25 mouse cellular contexts compared by ENCODE assay signal in the genomic region with DNA sequence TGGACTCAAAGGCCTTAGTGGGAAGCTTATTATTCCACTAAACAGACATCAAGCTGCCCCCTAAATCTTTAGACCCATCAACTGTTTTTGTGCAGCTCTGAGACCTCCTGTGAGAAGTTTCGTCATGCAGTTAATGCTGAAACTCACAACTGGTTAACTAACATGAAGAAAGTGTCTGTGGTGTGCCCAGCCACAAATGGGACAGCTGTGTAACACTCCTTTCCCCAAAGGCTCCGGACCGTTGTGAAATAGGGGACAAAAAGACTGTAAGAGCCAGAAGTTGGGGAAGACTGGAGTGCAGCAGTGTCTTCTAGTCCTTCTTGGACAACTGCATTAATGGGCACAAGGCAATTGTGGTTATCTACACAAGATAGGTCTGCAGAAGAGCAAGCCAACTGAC. TPM values are rescaled to one million over a fixed set of nuclear protein-coding genes. Genes with fewer than 3 reads are reported as not detected.
A peak's percentile ranks its signal among the peaks of the same experiment; 100 is the strongest.
DNase-seq lines count a peak whose midpoint lies in the region; ATAC-seq lines count a peak whose summit lies in the region.
"Had no signal": no experiment of that assay in that cellular context is flagged by ENCODE, and none has a peak within 500 bp of the region (broad histone marks: within the 10 kb centered on the region; RNA-seq: fewer than 3 reads in every experiment).

No protein-coding gene starts in this region.

- intact Hi-C loops in left cerebral cortex, postnatal 10 days (cut with DNase I), result loop anchor here (10.0 kb wide), 1 partner anchor 343 kb away; no protein-coding TSS in a partner anchor

- peak; percentile 68 for DNase-seq in 416B (ENCODE audit: low read depth)
- DNase-seq in adipocyte (ENCODE audit: low spot score), result peak; percentile 43
- no peak for DNase-seq in spleen, postnatal 14 days (ENCODE audit: low spot score in 2 of 2)
- DNase-seq in hindbrain, embryonic 11.5 days (ENCODE audit: low spot score), result no peak
- DNase-seq in left cerebral cortex, postnatal 10 days (ENCODE audit: extremely low spot score in 1 of 2, low spot score in 2 of 2), result no peak
- DNase-seq: adrenal gland, postnatal 10 days; cerebellum, adult 11-12 months; cerebellum, adult 8-10 months; cerebellum, postnatal 10 days; cerebellum, postnatal 36 days; gastrocnemius, adult 2 months; gastrocnemius, postnatal 14 days had no signal

- H3K4me3 ChIP-seq in hindbrain, embryonic 11.5 days (ENCODE audit: low read depth, low read length), result no peak overlapping the region
- H3K4me3 ChIP-seq: forebrain, embryonic 10.5 days; forebrain, embryonic 13.5 days; gastrocnemius, adult 2 months; hindbrain, embryonic 10.5 days had no signal

- H3K9ac ChIP-seq in hindbrain, embryonic 11.5 days (ENCODE audit: low read depth, low read length), result no peak overlapping the region
- H3K9ac ChIP-seq: forebrain, embryonic 13.5 days; hindbrain, embryonic 14.5 days had no signal

- peak; percentile 92 for ATAC-seq in granulocyte monocyte progenitor cell, adult 5-6 weeks (replicated peaks; ENCODE audit: poor library complexity, severe bottlenecking)
- peak; percentile 87 for ATAC-seq in megakaryocyte progenitor cell, adult 5-6 weeks (replicated peaks; ENCODE audit: poor library complexity)
- no peak for ATAC-seq in hindbrain, embryonic 11.5 days (ENCODE audit: low FRiP score)
- ATAC-seq: activated CD4-positive, CD25-positive, alpha-beta regulatory T cell, adult 4 months; CD4-positive, CD25-positive, alpha-beta regulatory T cell, adult 4 months; forebrain, embryonic 13.5 days; forebrain, embryonic 16.5 days; hindbrain, postnatal 0 days; inflammation-experienced regulatory T-cells, adult 6 months; intestine, embryonic 16.5 days had no signal

- H3K4me2 ChIP-seq in hindbrain, embryonic 11.5 days (replicated peaks; ENCODE audit: low read depth, low read length), result no peak overlapping the region
- H3K4me2 ChIP-seq: forebrain, embryonic 13.5 days; heart, embryonic 11.5 days; hindbrain, embryonic 14.5 days had no signal

- H3K27ac ChIP-seq in hindbrain, embryonic 11.5 days (ENCODE audit: low read depth, low read length), result no peak overlapping the region
- H3K27ac ChIP-seq: forebrain, embryonic 10.5 days; forebrain, embryonic 13.5 days; gastrocnemius, adult 2 months; hindbrain, embryonic 10.5 days; hindbrain, embryonic 14.5 days; hindbrain, postnatal 0 days had no signal

- H3K27me3 ChIP-seq in hindbrain, embryonic 11.5 days (ENCODE audit: control insufficient read depth, insufficient read depth, low read length), result no peaks in the 10 kb centered on the region
- H3K27me3 ChIP-seq: forebrain, embryonic 13.5 days had no signal

- H3K4me1 ChIP-seq in hindbrain, embryonic 11.5 days (replicated peaks; ENCODE audit: control insufficient read depth, insufficient read depth, low read length), result no peaks in the 10 kb centered on the region
- H3K4me1 ChIP-seq: hindbrain, embryonic 10.5 days had no signal

- H3K36me3 ChIP-seq in hindbrain, embryonic 11.5 days (ENCODE audit: control insufficient read depth, insufficient read depth, low read length), result no peaks in the 10 kb centered on the region

- WGBS in hindbrain, embryonic 11.5 days, result 95% methylated on average over 3 of the region's 3 CpGs

- H3K9me3 ChIP-seq in hindbrain, embryonic 11.5 days (ENCODE audit: control insufficient read depth, low read length), result no peaks in the 10 kb centered on the region
- H3K9me3 ChIP-seq: forebrain, embryonic 10.5 days; forebrain, embryonic 13.5 days; hindbrain, embryonic 10.5 days had no signal

RNA-seq across cellular contexts. Expression of a gene that starts 47.0 kb away (rescaled TPM):
- 11.9 and 16.4 TPM in 2 replicates for total RNA-seq in granulocyte monocyte progenitor cell, adult 5-6 weeks (2014; fragmentation: Nextera tagmentation)
- total RNA-seq in granulocyte monocyte progenitor cell, adult 5-6 weeks (2017), result 20.2 and 27.6 TPM in 2 replicates
- total RNA-seq in megakaryocyte progenitor cell, adult 5-6 weeks (2015), result 12.8 and 21.5 TPM in 2 replicates
- 19.1 and 25.2 TPM in 2 replicates for total RNA-seq in megakaryocyte progenitor cell, adult 5-6 weeks (2017)
- polyA plus RNA-seq in hindbrain, embryonic 11.5 days (2014; fragmentation: Nextera tagmentation; extraction: Ambion mirVana), result 16.8 and 18.3 TPM in 2 replicates
- 10 to 100 TPM; 11.8 to 12.4 TPM for total RNA-seq in left cerebral cortex, postnatal 10 days (2021)

RNA-seq across cellular contexts. Expression of a gene that starts 47.1 kb away (rescaled TPM):
- 115 and 179 TPM in 2 replicates for total RNA-seq in granulocyte monocyte progenitor cell, adult 5-6 weeks (2014; fragmentation: Nextera tagmentation)
- 624 and 700 TPM in 2 replicates for total RNA-seq in granulocyte monocyte progenitor cell, adult 5-6 weeks (2017)
- 350 and 351 TPM in 2 replicates for total RNA-seq in megakaryocyte progenitor cell, adult 5-6 weeks (2015)
- 603 and 719 TPM in 2 replicates for total RNA-seq in megakaryocyte progenitor cell, adult 5-6 weeks (2017)
- polyA plus RNA-seq in hindbrain, embryonic 11.5 days (2014; fragmentation: Nextera tagmentation; extraction: Ambion mirVana), result 179 and 193 TPM in 2 replicates
- total RNA-seq in left cerebral cortex, postnatal 10 days (2021), result 10 to 100 TPM in 1 of 2 experiments, 1 to 10 TPM in 1; 9.2 to 11.9 TPM

Comparison
In these comparisons a context has a peak if more than half of its experiments do, and no peak if none do; other contexts are left out.
1. DNase-seq: peak in 416B (single experiment) and adipocyte (single experiment); none in spleen, postnatal 14 days (0 of 2), hindbrain, embryonic 11.5 days (single experiment) and left cerebral cortex, postnatal 10 days (0 of 2).
2. RNA of a gene that starts 47.1 kb away (total RNA-seq): 115 to 700 TPM in granulocyte monocyte progenitor cell, adult 5-6 weeks and 350 to 719 TPM in megakaryocyte progenitor cell, adult 5-6 weeks; 9.2 to 11.9 TPM in left cerebral cortex, postnatal 10 days; every median in the first group is over 4 times any median in the second.